Comparison of ENCODE assay signal across 34 mouse cellular contexts in the genomic region with DNA sequence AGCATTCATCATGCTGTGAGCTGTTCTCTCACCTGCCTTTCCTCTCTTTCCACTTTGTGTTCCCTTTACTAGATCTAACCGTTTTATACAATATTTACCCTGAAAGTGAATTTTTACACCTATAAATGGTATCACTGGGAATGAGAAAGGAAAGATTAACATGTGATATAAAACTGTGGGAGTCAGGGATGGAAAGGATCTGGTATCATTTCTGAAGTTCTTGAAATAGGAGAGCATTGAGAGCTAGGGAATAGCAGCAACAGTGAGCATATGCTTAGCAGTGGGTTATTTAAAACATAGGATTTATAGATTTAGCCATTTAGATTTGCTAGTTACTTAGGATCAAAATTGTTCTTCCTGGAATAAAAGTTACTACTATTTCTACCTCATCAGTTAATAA. TPM values are rescaled to one million over a fixed set of nuclear protein-coding genes. Genes with fewer than 3 reads are reported as not detected.
"Had no signal": no experiment of that assay in that cellular context is flagged by ENCODE, and none has a peak within 500 bp of the region (broad histone marks: within the 10 kb centered on the region; RNA-seq: fewer than 3 reads in every experiment).

No protein-coding gene starts in this region.

- H3K27me3 ChIP-seq: heart, embryonic 13.5 days; heart, embryonic 15.5 days; hindbrain, embryonic 13.5 days; hindbrain, embryonic 15.5 days; limb, embryonic 13.5 days; limb, embryonic 15.5 days; liver, embryonic 12.5 days had no signal

- H3K9ac ChIP-seq: heart, embryonic 13.5 days; heart, embryonic 15.5 days; hindbrain, embryonic 13.5 days; hindbrain, embryonic 15.5 days; limb, embryonic 13.5 days; limb, embryonic 15.5 days; liver, embryonic 12.5 days; liver, embryonic 14.5 days had no signal

- H3K9me3 ChIP-seq: heart, embryonic 13.5 days; heart, embryonic 15.5 days; hindbrain, embryonic 13.5 days; hindbrain, embryonic 15.5 days; limb, embryonic 13.5 days; limb, embryonic 15.5 days; liver, embryonic 12.5 days had no signal

- H3K27ac ChIP-seq: heart, embryonic 13.5 days; heart, embryonic 15.5 days; hindbrain, embryonic 13.5 days; hindbrain, embryonic 15.5 days; hindbrain, postnatal 0 days; limb, embryonic 13.5 days; limb, embryonic 15.5 days; liver, embryonic 12.5 days; liver, embryonic 14.5 days had no signal

- ATAC-seq: hindbrain, postnatal 0 days; liver, embryonic 12.5 days had no signal

- H3K4me3 ChIP-seq: heart, embryonic 13.5 days; heart, embryonic 15.5 days; hindbrain, embryonic 13.5 days; hindbrain, embryonic 15.5 days; limb, embryonic 13.5 days; limb, embryonic 15.5 days; liver, embryonic 12.5 days had no signal

- H3K4me2 ChIP-seq: heart, embryonic 11.5 days; heart, embryonic 13.5 days; heart, embryonic 15.5 days; hindbrain, embryonic 13.5 days; hindbrain, embryonic 15.5 days; limb, embryonic 13.5 days; limb, embryonic 15.5 days; liver, embryonic 12.5 days had no signal

- H3K4me1 ChIP-seq: hindbrain, embryonic 13.5 days; limb, embryonic 13.5 days; limb, embryonic 15.5 days; liver, embryonic 12.5 days had no signal

- DNase-seq: gastrocnemius, postnatal 25 days; heart, adult 18-20 months; heart, postnatal 14 days; heart, postnatal 36 days; kidney, adult 18-20 months; kidney, postnatal 10 days; kidney, postnatal 25 days; kidney, postnatal 4 days; layer of hippocampus, adult 9-11 months; layer of hippocampus, postnatal 36 days; left cerebral cortex, postnatal 4 days had no signal

RNA-seq across cellular contexts. Expression of a gene that starts 47.5 kb away (rescaled TPM):
- total RNA-seq: gastrocnemius, adult 8-10 months; gastrocnemius, postnatal 25 days; gastrocnemius, postnatal 4 days; granulocyte monocyte progenitor cell, adult 5-6 weeks; heart, adult 18-20 months; heart, adult 8-10 months; heart, postnatal 14 days; heart, postnatal 36 days; hematopoietic stem cell, adult 5-6 weeks; hindbrain, postnatal 0 days; layer of hippocampus, adult 8-10 months; layer of hippocampus, postnatal 14 days; layer of hippocampus, postnatal 36 days; left cerebral cortex, adult 18-20 months; left cerebral cortex, postnatal 10 days; left cerebral cortex, postnatal 25 days; left cerebral cortex, postnatal 4 days; liver, adult 2 months had no signal
- polyA plus RNA-seq: heart, embryonic 11.5 days; heart, embryonic 13.5 days; heart, embryonic 15.5 days; hindbrain, embryonic 11.5 days; hindbrain, embryonic 13.5 days; hindbrain, embryonic 15.5 days; hindbrain, postnatal 0 days; limb, embryonic 11.5 days; limb, embryonic 13.5 days; limb, embryonic 15.5 days; liver, embryonic 12.5 days; liver, embryonic 14.5 days had no signal
